Mouse (Mus musculus) T-helper 17 cell (primary cell): ENCODE results near the gene Ss18l2.

Experiments
- in situ Hi-C, 2 experiments: fragments of 300-600 bp; cut with MboI, MseI; formaldehyde crosslinking; loops; 1 replicate in 1 of 2; 2 replicates in 1 of 2; pipeline ENCODE4 v1.15.1; 2025; ENCODE audit warnings: high pct_unique_total_duplicates in 2 of 2

Gene Ss18l2

DNA sequence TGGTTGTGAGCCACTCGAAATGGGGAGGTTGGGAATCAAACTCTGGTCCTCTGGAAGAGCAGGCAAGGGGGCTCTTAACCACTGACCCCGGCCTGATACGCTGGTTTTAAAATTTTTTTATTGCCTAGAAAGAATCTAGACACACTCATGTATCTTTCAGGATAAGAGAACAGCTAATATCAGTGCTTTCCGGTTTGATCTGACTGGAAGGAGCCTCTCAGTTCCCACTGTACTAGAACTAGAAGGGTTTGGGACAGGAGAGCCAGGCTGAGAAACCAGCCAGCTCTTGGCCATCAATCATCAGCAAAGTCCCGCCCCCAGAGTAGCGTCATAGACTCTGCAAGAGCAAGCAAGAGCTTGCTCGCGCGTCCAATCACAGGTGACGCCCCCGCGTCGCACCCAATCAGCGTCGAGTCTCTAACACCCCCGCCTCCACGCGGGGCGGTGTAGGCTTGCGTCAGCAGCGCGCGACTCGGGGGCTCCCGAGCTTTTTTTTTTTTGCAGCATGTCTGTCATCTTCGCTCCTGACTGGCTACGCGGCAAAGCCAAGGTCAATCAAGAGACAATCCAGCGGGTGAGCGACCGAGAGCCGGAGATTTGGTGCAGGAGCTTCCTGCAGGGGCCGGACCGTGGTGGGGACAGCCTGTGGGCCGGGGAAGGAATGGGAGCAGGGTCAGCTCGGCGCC is at the start of gene Ss18l2:
Gene Ss18l2, plus strand, starts transcription at position 432 of the 686 bp plus-strand sequence.
- in situ Hi-C loops: loop anchor here (25.0 kb wide), 1 partner anchor 1777 kb away; the partner anchor contains the start of gene Limd1 (in 2 of the 2)

DNA sequence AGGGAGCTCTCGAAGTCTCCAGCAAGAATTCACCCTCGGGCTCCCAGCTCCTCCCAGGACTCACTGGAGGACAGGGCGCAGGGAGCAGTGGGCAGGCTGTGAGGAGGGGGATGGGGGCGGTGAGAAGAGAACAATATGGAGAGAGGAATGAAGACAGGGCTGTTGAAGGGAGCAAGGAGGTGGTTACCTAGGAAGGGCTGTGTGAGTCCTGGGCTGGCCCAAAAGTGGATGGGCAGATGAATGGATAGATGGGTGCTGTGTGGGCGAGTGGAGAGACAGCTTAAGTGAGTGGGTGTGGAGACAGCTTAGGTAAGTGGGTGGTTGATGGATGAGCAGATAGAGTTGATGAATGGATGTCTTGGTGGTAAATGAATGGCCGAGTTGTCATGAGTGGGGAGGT is 46.7 kb upstream of the Ss18l2 start:
- in situ Hi-C loops: no loop called here

DNA sequence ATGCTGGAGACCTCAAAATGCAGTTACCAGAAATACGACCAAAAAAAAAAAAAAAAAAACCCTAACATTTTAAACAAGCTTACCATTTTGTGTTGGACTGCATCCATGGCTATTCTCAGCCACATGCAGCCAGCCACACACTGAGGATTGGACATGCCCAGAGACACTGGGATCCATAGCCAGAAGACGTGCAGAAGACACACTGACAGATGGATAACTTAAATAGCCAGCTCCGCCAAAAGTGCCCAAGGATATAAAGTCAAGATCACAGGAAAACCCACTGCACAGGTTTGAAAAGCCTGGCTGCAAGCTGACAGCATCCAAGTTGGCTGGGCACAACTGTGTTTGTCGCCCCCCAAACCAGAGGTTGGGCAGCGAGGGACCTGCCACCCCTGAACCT is 46.0 kb upstream of the Ss18l2 start:
- in situ Hi-C loops: no loop called here

DNA sequence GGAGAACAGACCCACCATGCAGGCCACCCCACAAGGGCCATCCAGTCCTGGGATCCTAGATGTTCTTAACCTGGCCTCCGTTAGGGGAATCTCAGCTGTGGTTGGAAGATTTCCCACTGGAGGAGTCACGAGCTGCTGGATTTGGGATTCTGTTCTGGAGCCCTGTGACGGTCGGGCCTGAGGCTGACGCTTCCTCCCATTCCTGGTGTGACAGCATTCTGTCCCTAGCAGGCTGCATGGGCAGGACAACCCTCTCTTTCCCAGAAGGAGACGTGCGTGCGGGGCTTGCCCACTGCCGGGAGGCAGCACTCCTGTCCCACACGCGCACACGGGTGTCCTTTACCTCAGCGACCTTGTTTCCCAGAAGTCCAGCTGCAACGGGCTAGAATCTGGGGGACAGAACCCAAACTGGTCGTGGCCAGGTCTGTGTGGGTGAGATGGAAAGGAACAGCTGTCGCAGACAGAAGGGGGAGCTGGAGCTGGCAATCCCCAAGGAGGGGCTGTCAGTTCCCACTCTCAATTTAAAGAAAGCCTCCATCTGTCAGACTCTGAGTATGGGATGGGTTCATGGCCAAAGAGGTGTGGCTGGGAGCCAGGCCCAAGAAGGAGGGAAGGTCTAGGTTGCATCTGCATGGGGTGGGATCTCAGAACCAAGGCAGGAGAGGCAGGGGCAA is 43.0 kb upstream of the Ss18l2 start:
- in situ Hi-C loops: no loop called here

DNA sequence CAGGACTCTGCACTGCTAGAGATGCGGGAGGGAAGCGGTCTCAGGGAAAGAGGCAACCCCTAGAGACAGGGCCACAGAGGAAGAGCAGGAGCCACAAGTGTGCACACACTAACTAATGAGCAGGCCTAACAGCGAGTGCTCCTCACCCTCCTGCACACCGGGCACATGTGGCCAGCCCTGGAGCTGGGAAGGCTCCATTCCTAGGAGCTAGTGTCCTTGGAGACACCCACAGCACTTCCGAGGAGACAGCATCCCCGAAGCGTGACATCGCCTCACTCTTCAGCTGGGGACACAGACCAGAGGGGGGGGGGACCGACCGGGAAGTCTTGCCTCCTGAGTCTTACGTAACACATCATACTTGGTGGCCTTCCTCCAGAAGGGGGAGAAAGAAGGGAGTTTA is 42.3 kb upstream of the Ss18l2 start:
- in situ Hi-C loops: no loop called here

DNA sequence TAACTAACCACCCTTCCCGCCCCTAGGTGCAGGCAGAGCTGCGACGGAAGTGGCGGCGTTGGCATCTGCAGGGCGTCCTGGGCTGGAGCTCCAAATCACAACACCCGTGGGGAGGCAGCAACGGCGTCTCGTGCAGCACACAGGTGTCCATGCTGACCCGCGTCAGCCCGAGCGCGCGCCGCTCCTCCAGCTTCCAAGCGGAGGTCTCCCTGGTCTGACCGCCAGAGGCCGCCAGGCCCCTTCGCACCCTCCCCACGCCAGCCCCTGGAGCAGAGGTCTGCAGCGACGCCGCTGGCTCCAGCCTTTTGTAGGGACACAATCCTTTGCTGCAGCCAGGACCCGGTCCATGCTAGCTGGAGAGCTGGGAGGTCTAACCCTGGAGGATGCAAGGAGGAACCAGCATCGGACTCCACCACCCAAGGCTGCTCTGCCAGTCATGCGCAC is 40.8 kb upstream of the Ss18l2 start:
- in situ Hi-C loops: no loop called here

DNA sequence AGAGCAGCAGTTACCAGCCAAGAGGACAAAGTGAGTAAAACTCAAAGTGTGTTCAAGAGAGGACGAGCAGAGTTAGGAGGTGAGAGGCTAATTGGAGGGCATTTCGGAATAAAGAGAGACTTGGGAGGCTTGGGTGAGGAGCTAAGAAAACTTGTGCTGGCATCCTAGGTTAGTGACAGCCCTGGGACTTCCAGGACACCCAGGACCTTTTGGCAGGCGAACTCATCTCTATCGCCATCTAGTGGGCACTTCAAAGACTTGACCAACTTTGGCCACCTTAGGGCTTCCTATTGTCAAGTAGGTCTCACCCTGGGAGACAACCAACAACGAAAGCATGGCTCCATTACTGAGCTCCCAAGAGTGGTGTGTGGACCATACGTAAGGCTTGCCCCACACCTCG is 38.8 kb upstream of the Ss18l2 start:
- in situ Hi-C loops: no loop called here

DNA sequence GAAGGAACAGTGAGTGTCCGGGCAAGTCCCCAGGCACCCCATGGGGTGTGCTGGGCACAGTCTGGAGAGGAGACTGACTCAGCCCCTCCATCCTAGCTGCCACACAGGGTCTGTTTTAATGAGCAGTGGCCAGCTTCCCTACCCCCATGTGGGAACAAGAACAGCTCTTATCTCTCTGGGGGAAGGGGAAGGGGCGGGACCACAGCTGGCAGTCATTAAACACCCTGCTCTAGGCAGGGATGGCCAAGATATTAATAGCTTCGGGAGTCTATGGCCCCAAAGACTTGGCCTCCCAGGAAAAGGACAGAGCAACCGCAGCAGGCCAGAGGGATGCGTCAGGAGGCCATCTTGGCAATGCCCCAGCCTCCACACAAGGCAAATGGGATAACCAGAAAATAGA is 37.8 kb upstream of the Ss18l2 start:
- in situ Hi-C loops: no loop called here

DNA sequence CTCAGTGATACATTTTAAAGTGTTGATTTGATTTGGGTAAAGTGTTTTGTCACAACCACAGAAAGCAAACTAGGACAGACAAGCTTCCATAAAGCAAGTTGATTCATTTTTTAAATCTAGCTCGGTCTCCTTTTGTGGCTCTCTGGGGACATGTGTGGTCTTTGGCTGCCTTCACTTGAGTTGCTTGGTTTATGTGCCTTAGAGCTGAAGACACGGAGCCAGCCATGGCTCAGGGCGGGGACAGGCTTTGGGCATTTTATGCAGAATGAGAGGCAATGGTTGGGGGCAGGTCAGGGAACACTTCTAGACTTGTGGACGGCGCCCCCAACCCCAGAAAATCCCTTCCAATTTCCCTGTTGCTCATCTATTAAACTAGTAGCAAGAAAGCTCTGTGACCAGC is 36.4 kb upstream of the Ss18l2 start:
- in situ Hi-C loops: no loop called here

DNA sequence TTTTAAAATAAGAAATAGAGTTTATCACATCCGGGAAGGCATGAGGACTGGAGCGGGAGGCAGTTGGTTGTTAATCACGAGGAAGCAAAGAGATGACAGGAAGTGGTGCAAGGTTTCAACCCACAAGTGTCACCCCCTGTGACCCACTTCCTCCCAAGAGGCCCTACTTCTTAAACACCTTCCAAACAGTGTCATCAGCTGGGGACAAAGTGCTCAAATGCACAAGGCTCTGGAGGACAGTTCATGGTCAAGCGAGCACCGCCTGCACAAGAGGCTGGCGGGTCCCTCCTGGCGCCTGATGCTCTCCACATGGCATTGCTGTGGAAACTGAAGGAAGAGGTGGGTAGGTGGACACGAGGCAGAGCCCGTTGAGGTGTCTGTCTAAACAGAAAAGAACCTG is 35.1 kb upstream of the Ss18l2 start:
- in situ Hi-C loops: no loop called here

DNA sequence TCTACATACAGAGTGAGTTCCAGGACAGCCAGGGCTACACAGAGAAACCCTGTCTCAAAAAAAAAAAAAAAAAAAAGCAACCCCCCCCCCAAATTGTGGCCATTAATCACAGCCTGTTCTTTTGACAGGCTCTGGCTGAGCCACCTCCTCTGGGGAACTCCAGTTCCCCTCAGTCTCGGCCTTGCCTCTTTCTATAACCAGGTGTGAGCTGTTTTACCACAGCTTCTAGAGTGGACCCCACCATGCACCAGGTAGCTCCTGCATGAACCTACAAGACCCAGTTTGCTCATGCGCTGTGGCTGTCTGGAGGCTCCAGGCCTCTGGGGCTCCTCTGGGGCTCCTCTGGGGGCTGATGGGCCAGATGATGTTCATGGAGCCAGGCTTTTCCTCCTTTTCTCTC is 34.6 kb upstream of the Ss18l2 start:
- in situ Hi-C loops: no loop called here

DNA sequence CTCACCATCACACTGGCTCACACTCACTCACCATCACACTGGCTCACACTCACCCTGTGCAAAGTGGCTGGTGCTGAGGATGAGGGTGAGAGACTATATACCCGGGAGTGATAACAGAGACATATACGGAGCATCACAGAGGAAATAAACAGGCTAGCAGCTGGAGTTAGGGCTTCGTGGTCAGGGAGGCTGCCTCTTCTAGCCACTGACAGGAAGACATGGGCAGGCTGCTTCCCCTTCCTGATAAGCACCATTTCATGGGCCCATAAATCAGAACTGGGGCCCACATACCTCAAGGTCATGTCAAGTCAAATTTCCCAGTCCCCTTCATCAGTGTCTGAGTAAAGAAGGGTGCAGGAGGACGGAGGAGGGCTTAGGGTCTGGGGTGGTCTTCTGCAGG is 33.1 kb upstream of the Ss18l2 start:
- in situ Hi-C loops: no loop called here

DNA sequence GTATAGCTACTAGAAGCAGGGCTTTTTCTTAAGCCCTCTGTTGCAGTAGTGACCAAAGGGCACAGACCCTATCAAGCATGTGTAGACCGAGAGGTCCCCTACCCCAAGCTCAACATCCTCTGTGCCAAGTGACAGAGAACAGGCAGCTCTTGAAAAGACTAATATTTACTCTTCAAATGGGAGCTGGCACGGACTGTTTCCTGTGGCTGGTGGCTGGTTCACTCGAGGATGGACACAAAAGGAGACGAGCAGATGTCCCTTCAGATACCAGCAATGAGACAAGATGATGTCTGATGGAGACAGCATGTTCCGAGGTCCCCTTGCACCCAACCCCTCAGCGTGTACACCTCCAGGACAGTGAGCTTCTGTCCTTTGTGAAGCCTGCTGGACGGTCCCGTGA is 32.7 kb upstream of the Ss18l2 start:
- in situ Hi-C loops: no loop called here

DNA sequence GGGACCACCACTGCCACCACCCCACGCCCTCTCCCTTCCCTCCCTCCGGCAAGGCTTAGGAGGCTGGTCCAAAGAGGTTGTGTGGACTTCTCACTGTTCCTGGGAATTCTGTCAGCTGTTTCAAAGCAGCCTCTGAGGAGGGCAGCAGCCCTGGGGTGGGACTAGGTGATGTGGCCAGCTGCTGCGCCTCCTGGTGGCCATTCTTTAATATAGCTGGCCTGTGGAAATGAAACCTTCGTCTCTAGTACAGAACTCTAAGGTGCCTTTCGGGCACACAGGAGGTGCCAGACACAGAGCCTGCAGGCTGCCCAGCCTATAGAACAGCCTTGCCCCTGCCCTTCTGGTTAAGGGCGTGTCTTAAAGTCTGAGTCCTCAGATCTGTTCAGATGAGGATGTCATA is 30.6 kb upstream of the Ss18l2 start:
- in situ Hi-C loops: no loop called here

DNA sequence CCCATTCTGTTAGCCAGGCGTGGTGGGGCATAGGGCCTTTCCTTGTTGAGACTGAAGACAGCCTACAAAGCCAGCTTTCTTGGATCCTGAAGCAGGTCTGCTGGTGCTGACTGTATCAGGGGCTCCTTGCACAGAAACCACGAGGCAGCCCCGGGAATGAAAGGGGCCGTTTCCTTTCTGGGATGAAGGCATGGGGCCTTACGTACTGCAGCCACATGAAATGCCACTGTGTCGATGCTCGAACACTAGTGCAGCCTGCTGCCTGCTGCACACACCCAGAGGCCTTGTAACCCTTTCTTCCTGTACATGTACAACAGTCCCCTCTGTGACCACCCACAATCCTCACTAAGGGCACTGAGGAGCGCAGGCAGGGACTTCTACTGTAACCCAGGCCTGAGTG is 28.9 kb upstream of the Ss18l2 start:
- in situ Hi-C loops: no loop called here

DNA sequence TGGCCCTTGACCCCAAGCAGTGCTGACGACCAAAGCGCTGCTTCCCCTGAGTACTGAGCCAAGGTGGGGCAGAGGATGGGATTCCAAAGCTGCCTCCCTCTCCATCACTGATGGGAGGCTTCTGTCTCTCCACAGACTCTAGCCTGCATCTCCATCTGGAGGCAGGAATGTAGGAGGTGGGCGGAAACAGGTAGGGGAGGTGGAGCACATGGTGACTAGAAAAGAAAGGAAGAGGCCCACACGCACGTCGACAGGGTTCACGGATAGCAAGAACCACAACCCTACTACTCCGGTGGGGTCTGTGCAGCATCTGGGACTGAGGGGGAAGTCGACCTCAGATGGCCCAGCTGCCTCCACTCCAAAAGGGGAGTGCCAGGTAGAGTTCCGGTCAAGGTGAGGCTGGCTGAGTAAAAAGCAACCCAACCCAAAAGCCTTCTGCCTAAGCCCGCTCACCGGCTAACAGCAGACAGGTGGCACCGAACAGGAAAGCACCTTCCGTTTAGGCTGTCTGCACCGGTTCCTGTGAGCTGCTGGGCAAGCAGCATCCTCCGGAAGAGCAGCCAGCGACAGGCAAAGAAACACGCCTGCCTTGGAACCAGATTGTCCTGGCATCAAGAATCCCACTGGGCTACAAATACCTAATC is 28.0 kb upstream of the Ss18l2 start:
- in situ Hi-C loops: no loop called here

DNA sequence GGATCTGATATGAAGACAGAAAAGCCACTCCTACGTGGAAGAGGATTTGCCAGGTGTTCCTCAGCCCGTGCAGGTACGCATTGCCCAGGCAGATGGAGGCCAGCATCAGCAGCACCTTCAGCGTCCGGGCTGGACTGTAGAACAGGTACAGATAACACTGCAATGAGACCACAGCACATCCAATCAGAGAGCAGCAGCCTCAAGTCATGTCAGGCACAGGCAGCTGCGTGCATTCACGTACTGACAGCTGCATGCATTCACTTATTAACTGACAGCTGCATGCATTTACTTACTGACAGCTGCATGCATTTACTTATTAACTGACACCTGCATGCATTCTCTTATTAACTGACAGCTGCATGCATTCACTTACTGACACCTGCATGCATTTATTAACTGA is 25.4 kb upstream of the Ss18l2 start:
- in situ Hi-C loops: no loop called here

DNA sequence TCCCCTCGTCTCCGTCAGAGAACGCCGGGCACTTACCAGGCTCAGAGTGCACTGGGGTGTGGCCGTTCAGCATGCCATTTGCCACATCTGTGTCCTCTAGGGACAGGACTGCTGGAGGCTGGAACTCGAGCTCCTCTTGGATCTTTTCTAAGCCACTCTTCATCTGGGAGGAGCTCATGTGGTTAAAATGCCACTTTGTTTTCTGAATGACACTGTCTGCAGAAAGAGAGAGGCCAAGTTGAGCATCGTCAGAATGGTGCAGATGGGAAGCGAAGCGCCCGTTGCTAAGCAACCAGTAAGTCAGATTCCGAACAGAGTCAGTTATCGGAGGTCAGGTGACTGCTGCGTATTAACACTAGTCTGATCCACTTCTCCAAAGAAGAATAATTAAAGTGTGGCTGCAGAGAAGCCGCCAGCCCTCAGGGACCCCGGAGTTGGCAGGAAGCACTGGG is 19.9 kb upstream of the Ss18l2 start:
- in situ Hi-C loops: no loop called here

DNA sequence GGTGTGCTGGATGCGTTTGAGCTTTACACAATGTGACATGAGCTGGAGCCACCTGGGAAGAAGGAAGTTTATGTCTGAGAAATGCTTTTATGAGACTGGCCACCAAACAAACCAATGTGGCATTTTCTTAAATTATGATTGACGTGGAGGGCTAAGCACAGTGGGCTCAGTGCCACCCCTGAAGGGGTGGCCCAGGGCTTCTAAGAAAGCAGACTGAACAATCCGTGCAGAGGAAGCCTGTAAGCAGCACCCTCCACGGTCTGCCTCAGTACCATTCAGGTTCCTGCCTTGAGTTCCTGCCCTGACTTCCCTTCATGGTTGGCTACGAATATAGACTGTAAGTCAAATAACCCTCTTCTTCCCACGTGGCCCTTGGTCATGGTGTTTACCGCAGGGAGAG is 19.4 kb upstream of the Ss18l2 start:
- in situ Hi-C loops: no loop called here

DNA sequence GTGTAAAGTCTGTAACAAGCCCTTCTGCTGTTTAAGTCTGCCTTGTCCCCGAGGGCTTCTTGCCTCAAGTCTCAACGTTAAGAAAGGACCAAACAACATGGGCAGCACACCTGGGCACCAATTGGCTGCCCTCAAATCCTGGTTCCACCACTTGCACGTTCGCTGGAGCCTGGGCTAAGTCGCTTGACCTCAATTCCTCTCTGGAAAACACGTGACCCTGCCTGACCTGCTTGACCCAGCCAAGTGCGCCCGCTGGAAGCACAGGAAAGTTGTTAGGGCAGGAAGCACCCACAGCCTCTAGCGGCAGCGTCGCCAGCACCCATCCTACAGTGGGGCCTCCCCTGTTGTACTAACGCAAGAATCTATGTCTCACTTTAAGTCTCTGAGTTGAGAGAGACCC is 15.4 kb upstream of the Ss18l2 start:
- in situ Hi-C loops: no loop called here

DNA sequence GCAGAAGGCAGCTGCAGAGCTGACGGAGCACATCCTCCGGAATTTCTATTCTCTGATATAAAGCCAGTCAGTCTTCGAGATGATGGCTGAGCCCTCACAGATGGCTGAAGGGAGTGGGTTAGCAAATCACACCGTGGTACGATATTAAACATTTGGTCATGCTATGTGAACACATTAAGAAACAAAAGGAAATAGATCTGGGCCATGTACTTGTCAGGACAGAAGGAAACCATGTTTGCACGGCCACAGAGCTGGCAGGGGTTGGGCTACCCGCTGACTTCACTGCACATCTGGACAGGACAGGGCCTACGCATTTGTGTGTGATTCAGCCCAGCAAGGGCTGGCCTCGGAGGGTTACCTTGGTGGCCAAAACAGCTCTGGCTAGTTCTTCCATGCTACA is 13.5 kb upstream of the Ss18l2 start:
- in situ Hi-C loops: no loop called here

DNA sequence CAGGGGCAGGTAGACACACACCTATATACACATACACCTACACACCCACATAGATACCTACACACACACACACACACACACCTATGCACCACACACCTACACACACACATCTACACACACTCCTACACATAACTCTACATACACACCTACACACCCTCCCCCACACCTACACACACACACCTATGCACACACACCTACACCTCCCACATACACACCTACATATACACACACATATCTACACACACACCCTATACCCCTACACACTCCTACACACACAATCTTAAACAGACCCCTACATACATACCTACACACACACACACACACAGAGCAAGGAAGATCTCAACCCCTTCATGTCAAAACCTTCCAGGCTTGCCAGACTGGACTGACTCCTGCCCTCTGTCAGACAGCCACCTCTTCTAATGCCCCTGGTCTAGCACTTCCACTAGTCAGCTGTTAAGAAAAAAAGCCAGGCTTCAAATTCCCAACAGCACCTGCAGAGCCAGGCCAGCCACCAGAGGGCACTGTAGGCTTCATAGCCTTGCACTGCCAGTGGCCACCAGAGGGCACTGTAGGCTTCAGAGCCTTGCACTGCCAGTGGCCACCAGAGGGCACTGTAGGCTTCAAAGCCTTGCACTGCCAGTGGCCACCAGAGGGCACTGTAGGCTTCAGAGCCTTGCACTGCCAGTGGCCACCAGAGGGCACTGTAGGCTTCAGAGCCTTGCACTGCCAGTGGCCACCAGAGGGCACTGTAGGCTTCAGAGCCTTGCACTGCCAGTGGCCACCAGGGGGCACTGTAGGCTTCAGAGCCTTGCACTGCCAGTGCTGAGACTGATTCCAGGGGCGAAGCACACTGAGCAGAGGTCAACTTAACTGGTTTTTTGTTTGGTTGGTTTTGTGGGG is 12.7 kb upstream of the Ss18l2 start:
- in situ Hi-C loops: no loop called here
